Mouse (Mus musculus) heart, adult 2 months (tissue): ENCODE data around the gene Ak9.

Source experiments
- CTCF ChIP-seq: fragments of 200-600 bp; IDR thresholded peaks from 2 replicates; pipeline ENCODE4 v1.8.1; 2022; ENCODE audit warnings: antibody characterized with exemption, mild to moderate bottlenecking, moderate library complexity
- EP300 ChIP-seq: fragments of 200-500 bp; IDR thresholded peaks from 2 replicates; pipeline ENCODE4 v1.6.1; 2011; ENCODE audit warnings: low read depth, low read length, control low read depth; ENCODE audit not compliant: insufficient read depth
- POLR2A ChIP-seq: fragments of 200-500 bp; IDR thresholded peaks from 2 replicates; pipeline ENCODE4 v1.6.1; 2011; ENCODE audit warnings: mild to moderate bottlenecking, low read depth, low read length, control low read depth; ENCODE audit not compliant: insufficient read depth

DNA sequence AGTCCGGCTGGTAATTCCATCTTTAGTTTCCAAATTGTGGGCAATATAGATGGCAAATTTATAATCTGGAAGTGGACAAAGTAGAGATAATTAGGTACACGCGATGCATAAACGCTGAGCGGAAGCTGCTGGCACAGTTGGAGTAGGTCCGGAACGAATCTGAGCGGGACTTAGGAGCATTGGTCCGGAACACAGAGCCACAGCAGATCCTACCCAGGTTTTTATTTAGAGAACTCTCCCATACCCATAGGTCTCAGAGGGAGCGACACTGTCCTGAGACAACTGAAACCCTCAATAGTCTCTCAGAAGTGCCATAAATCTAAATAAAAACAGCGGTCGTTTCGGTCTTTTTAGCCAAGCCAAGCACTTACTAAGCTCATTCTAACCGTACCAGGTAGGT is 145.9 kb downstream of the Ak9 start:
- TF ChIP-seq CTCF, result no peak
- TF ChIP-seq POLR2A, result no peak
- TF ChIP-seq EP300, result no peak
